Mouse (Mus musculus) embryonic fibroblast, embryonic 13.5 days (primary cell): ENCODE measurements at regions not wholly inside any gene's neighbourhood (a gene's known extent, or its start where the extent isn't known, plus 50 kb on each side); places are given as distances from the start of the nearest gene placed in this dataset.

ENCODE experiments used
- CTCF ChIP-seq: IDR thresholded peaks from 2 replicates; pipeline ENCODE4 v1.5.1; 2011; ENCODE audit warnings: mild to moderate bottlenecking, control low read depth, low read length, moderate library complexity, borderline replicate concordance; ENCODE audit not compliant: insufficient read depth
- POLR2A ChIP-seq: IDR thresholded peaks from 2 replicates; pipeline ENCODE4 v1.6.1; 2011; ENCODE audit warnings: low read depth, mild to moderate bottlenecking, control low read depth, low read length, moderate library complexity

GRCm38 (mm10) chr14:105999801-106000200 lies 103.2 kb upstream of the Spry2 start:
- no peak for TF ChIP-seq POLR2A
- TF ChIP-seq CTCF, result no peak
